Mouse (Mus musculus) midbrain, postnatal 0 days (tissue): Measurements from ENCODE around the gene Atrx. TPM values are rescaled to one million over a fixed set of nuclear protein-coding genes. Genes with fewer than 3 reads are reported as not detected.

Experiments used
- ATAC-seq: fragments of 200-750 bp; cut with Nextera tagmentation; 2 replicates; pipeline ENCODE4 v1.8.0; 2017; ENCODE audit warnings: moderate number of reproducible peaks, mild to moderate bottlenecking, moderate TSS enrichment, moderate library complexity; ENCODE audit not compliant: low FRiP score
- DNase-seq: peaks from one replicate; pipeline ENCODE4 v3.0.0-alpha.2; 2015; ENCODE audit warnings: low spot score
- H3K27ac ChIP-seq: fragments of 300-500 bp; sonication (generic); 2 replicates; pipeline ENCODE4 v1.5.1; 2014; ENCODE audit warnings: low read depth, mild to moderate bottlenecking, low read length, mixed read lengths
- H3K27me3 ChIP-seq: fragments of 300-500 bp; sonication (generic); 2 replicates; pipeline ENCODE4 v1.6.1; 2014; ENCODE audit warnings: low read length, control low read depth, mixed read lengths; ENCODE audit not compliant: insufficient read depth
- H3K36me3 ChIP-seq: fragments of 300-500 bp; sonication (generic); 2 replicates; pipeline ENCODE4 v1.6.1; 2014; ENCODE audit warnings: low read length, control low read depth, mixed read lengths; ENCODE audit not compliant: insufficient read depth
- H3K4me1 ChIP-seq: fragments of 300-500 bp; sonication (generic); 2 replicates; pipeline ENCODE4 v1.6.1; 2014; ENCODE audit warnings: mild to moderate bottlenecking, control low read depth, antibody characterized with exemption, low read length, mixed read lengths; ENCODE audit not compliant: insufficient read depth
- H3K4me2 ChIP-seq: fragments of 300-500 bp; sonication (generic); 2 replicates; pipeline ENCODE4 v1.6.1; 2014; ENCODE audit warnings: low read depth, mild to moderate bottlenecking, low read length, mixed read lengths; ENCODE audit not compliant: poor library complexity, severe bottlenecking
- H3K4me3 ChIP-seq: fragments of 300-500 bp; sonication (generic); 2 replicates; pipeline ENCODE4 v1.5.1; 2014; ENCODE audit warnings: low read depth, mild to moderate bottlenecking, low read length, moderate library complexity
- H3K9ac ChIP-seq: fragments of 300-500 bp; sonication (generic); replicated peaks from 2 replicates; pipeline ENCODE4 v1.6.1; 2014; ENCODE audit warnings: mild to moderate bottlenecking, low read length, moderate library complexity, mixed read lengths; ENCODE audit not compliant: poor library complexity, severe bottlenecking
- H3K9me3 ChIP-seq: fragments of 300-500 bp; sonication (generic); 2 replicates; pipeline ENCODE4 v1.6.1; 2016; ENCODE audit warnings: low read length, control low read depth
- CTCF ChIP-seq: IDR thresholded peaks from 2 replicates; pipeline ENCODE4 v1.5.1; 2016; ENCODE audit warnings: antibody characterized with exemption, mild to moderate bottlenecking
- WGBS: fragments of 180-500 bp; shearing (Covaris S2); extraction: QIAGEN DNeasy Blood & Tissue Kit; methylation state at CpG from one replicate; pipeline ENCODE4 v1.1.7; 2014; 5-methylcytosine and 5-hydroxymethylcytosine counted together
- polyA plus RNA-seq: library from polyadenylated mRNA; unstranded; fragments of >200 nt; fragmentation: Nextera tagmentation; extraction: Ambion mirVana; gene quantifications from 2 replicates; pipeline ENCODE4 v1.2.1, GENCODE M21; 2015
- total RNA-seq: library from RNA; depleted of rRNA; stranded (reverse); fragments of >200 nt; gene quantifications from 2 replicates; pipeline ENCODE4 v1.2.3, GENCODE M21; 2014

Atrx gene
- total and polyA plus RNA-seq, 2 experiments from 2014 or later = 238 to 295 TPM

GRCm38 (mm10) chrX:105824462-105824861, 104.7 kb downstream of the Atrx start:
- no peaks in the 10 kb centered on the region for H3K9me3 ChIP-seq
- H3K4me1 ChIP-seq = no peaks in the 10 kb centered on the region
- H3K4me3 ChIP-seq = no peak overlapping the region
- 88% methylated on average over 5 of the region's 5 CpGs for WGBS
- no peak for ATAC-seq
- H3K27ac ChIP-seq = no peak overlapping the region
- peaks cover 2% of the 10 kb centered on the region; the same call in 1 of the 2 replicates for H3K36me3 ChIP-seq
- H3K9ac ChIP-seq = no peak overlapping the region
- DNase-seq = no peak
- no peaks in the 10 kb centered on the region for H3K27me3 ChIP-seq
- TF ChIP-seq CTCF = no peak
- no peak overlapping the region for H3K4me2 ChIP-seq

GRCm38 (mm10) chrX:105794806-105795403, 134.3 kb downstream of the Atrx start:
- TF ChIP-seq CTCF = no peak
- WGBS = 45% methylated on average over 8 of the region's 8 CpGs
- no peak; the same call in 1 of the 2 replicates for ATAC-seq
- no peak overlapping the region for H3K4me3 ChIP-seq
- H3K4me2 ChIP-seq = no peak overlapping the region
- H3K27me3 ChIP-seq = no peaks in the 10 kb centered on the region
- no peak overlapping the region for H3K27ac ChIP-seq
- DNase-seq = no peak
- H3K9ac ChIP-seq = no peak overlapping the region
- no peaks in the 10 kb centered on the region for H3K4me1 ChIP-seq
- H3K9me3 ChIP-seq = no peaks in the 10 kb centered on the region
- no peaks in the 10 kb centered on the region for H3K36me3 ChIP-seq

GRCm38 (mm10) chrX:105773281-105773680, 155.9 kb downstream of the Atrx start:
- ATAC-seq = no peak
- TF ChIP-seq CTCF = no peak
- H3K27me3 ChIP-seq = no peaks in the 10 kb centered on the region

GRCm38 (mm10) chrX:105767932-105768331, 161.3 kb downstream of the Atrx start:
- Histone ChIP-seq H3K4me3 (no peak overlapping the region), H3K9me3 (no peaks in the 10 kb centered on the region), H3K36me3 (no peaks in the 10 kb centered on the region), H3K9ac (no peak overlapping the region), H3K4me1 (no peaks in the 10 kb centered on the region), H3K27me3 (peaks cover 13% of the 10 kb centered on the region; the same call in 1 of the 2 replicates), H3K4me2 (no peak overlapping the region), H3K27ac (no peak overlapping the region)
- DNase-seq (no peak), ATAC-seq (no peak)
- WGBS = 81% methylated on average over 3 of the region's 3 CpGs
- no peak for TF ChIP-seq CTCF

More at GRCm38 (mm10) chrX:105773281-105773680, 155.9 kb downstream of the Atrx start:
- no peaks in the 10 kb centered on the region for H3K4me1 ChIP-seq
- DNase-seq = no peak
- H3K36me3 ChIP-seq = no peaks in the 10 kb centered on the region
- H3K27ac ChIP-seq = no peak overlapping the region
- no peaks in the 10 kb centered on the region for H3K9me3 ChIP-seq
- H3K9ac ChIP-seq = no peak overlapping the region
- H3K4me2 ChIP-seq = no peak overlapping the region
- H3K4me3 ChIP-seq = no peak overlapping the region
- WGBS = 85% methylated on average over 5 of the region's 5 CpGs

GRCm38 (mm10) chrX:105767177-105767764, 161.9 kb downstream of the Atrx start:
- H3K27ac ChIP-seq = no peak overlapping the region
- TF ChIP-seq CTCF = no peak
- H3K9me3 ChIP-seq = no peaks in the 10 kb centered on the region
- H3K36me3 ChIP-seq = no peaks in the 10 kb centered on the region
- 36% methylated on average over 9 of the region's 9 CpGs for WGBS
- DNase-seq (no peak), ATAC-seq (no peak)
- peaks cover 20% of the 10 kb centered on the region; the same call in 1 of the 2 replicates for H3K27me3 ChIP-seq
- no peak overlapping the region for H3K4me3 ChIP-seq
- no peaks in the 10 kb centered on the region for H3K4me1 ChIP-seq
- no peak overlapping the region for H3K4me2 ChIP-seq
- H3K9ac ChIP-seq = no peak overlapping the region

- no peaks in the 10 kb centered on the region for H3K9me3 ChIP-seq
- no peaks in the 10 kb centered on the region for H3K36me3 ChIP-seq
- H3K27ac ChIP-seq = no peak overlapping the region
- DNase-seq = no peak
- no peak for ATAC-seq
- no peak overlapping the region for H3K4me3 ChIP-seq
- H3K4me1 ChIP-seq = no peaks in the 10 kb centered on the region
- no peak overlapping the region for H3K9ac ChIP-seq
- 48% methylated on average over 5 of the region's 6 CpGs for WGBS
- H3K4me2 ChIP-seq = no peak overlapping the region
- no peak for TF ChIP-seq CTCF
- H3K27me3 ChIP-seq = peaks cover 25% of the 10 kb centered on the region
Measured at GRCm38 (mm10) chrX:105766013-105766412, 163.2 kb downstream of the Atrx start.
